Mouse (Mus musculus) midbrain, embryonic 14.5 days (tissue): ENCODE results near the gene Dnm3. TPM values are rescaled to one million over a fixed set of nuclear protein-coding genes. Genes with fewer than 3 reads are reported as not detected.

Experiments
- ATAC-seq: fragments of 200-750 bp; cut with Nextera tagmentation; 2 replicates; pipeline ENCODE4 v1.8.0; 2017; ENCODE audit warnings: moderate number of reproducible peaks, moderate library complexity; ENCODE audit not compliant: low FRiP score, low TSS enrichment
- DNase-seq: peaks from one replicate; pipeline ENCODE4 v3.0.0-alpha.2; 2015
- H3K27ac ChIP-seq: fragments of 300-500 bp; sonication (generic); replicated peaks from 2 replicates; pipeline ENCODE4 v1.5.1; 2014; ENCODE audit warnings: mild to moderate bottlenecking, low read depth, low read length, moderate library complexity
- H3K27me3 ChIP-seq: fragments of 300-500 bp; sonication (generic); 2 replicates; pipeline ENCODE4 v1.6.1; 2014; ENCODE audit warnings: low read length, control low read depth, mixed read lengths; ENCODE audit not compliant: control insufficient read depth, insufficient read depth
- H3K36me3 ChIP-seq: fragments of 300-500 bp; sonication (generic); 2 replicates; pipeline ENCODE4 v1.6.1; 2014; ENCODE audit warnings: low read length, control low read depth; ENCODE audit not compliant: control insufficient read depth, insufficient read depth
- H3K4me1 ChIP-seq: fragments of 300-500 bp; sonication (generic); 2 replicates; pipeline ENCODE4 v1.6.1; 2014; ENCODE audit warnings: mild to moderate bottlenecking, antibody characterized with exemption, low read length, control low read depth; ENCODE audit not compliant: control insufficient read depth, insufficient read depth
- H3K4me2 ChIP-seq: fragments of 300-500 bp; sonication (generic); 2 replicates; pipeline ENCODE4 v1.6.1; 2014; ENCODE audit warnings: mild to moderate bottlenecking, low read length, moderate library complexity
- H3K4me3 ChIP-seq: fragments of 300-500 bp; sonication (generic); replicated peaks from 2 replicates; pipeline ENCODE4 v1.5.1; 2014; ENCODE audit warnings: low read depth, low read length
- H3K9ac ChIP-seq: fragments of 300-500 bp; sonication (generic); replicated peaks from 2 replicates; pipeline ENCODE4 v1.6.1; 2014; ENCODE audit warnings: mild to moderate bottlenecking, low read length, moderate library complexity
- H3K9me3 ChIP-seq: fragments of 300-500 bp; sonication (generic); 2 replicates; pipeline ENCODE4 v1.6.1; 2016; ENCODE audit warnings: low read length, control low read depth, mixed read lengths; ENCODE audit not compliant: control insufficient read depth
- WGBS: fragments of 180-500 bp; shearing (Covaris S2); extraction: QIAGEN DNeasy Blood & Tissue Kit; methylation state at CpG from one replicate; pipeline ENCODE4 v1.1.7; 2014; 5-methylcytosine and 5-hydroxymethylcytosine counted together
- polyA plus RNA-seq: library from polyadenylated mRNA; unstranded; fragments of >200 nt; fragmentation: Nextera tagmentation; extraction: Ambion mirVana; gene quantifications from 2 replicates; pipeline ENCODE4 v1.2.1, GENCODE M21; 2014

The Dnm3 gene
- polyA plus RNA-seq, 1 experiment from 2014 or later, result 62.0 TPM

- no peaks in the 10 kb centered on the region for H3K4me1 ChIP-seq
- no peaks in the 10 kb centered on the region for H3K9me3 ChIP-seq
- H3K27me3 ChIP-seq, result no peaks in the 10 kb centered on the region
- H3K4me2 ChIP-seq, result no peak overlapping the region
- H3K27ac ChIP-seq, result no peak overlapping the region
- H3K4me3 ChIP-seq, result no peak overlapping the region
- ATAC-seq (no peak), DNase-seq (peak; percentile 55)
- H3K36me3 ChIP-seq, result no peaks in the 10 kb centered on the region
- no peak overlapping the region for H3K9ac ChIP-seq
- 94% methylated on average over 1 of the region's 1 CpGs for WGBS
Measured at GRCm38 (mm10) chr1:162276011-162276410, 201.8 kb downstream of the Dnm3 start.

- Histone ChIP-seq H3K4me2 (no peak overlapping the region), H3K9me3 (no peaks in the 10 kb centered on the region), H3K4me1 (no peaks in the 10 kb centered on the region), H3K4me3 (no peak overlapping the region), H3K27ac (no peak overlapping the region), H3K27me3 (no peaks in the 10 kb centered on the region), H3K9ac (no peak overlapping the region), H3K36me3 (no peaks in the 10 kb centered on the region)
- WGBS, result 90% methylated on average over 11 of the region's 11 CpGs
- no peak for DNase-seq
- ATAC-seq, result no peak
Measured at GRCm38 (mm10) chr1:162274674-162275248, 203.1 kb downstream of the Dnm3 start.

- H3K4me2 ChIP-seq, result no peak overlapping the region
- no peak overlapping the region for H3K4me3 ChIP-seq
- H3K9me3 ChIP-seq, result no peaks in the 10 kb centered on the region
- ATAC-seq (no peak), DNase-seq (no peak)
- WGBS, result 89% methylated on average over 6 of the region's 6 CpGs
- H3K4me1 ChIP-seq, result peaks cover 5% of the 10 kb centered on the region; the same call in 1 of the 2 replicates
- H3K9ac ChIP-seq, result no peak overlapping the region
- no peaks in the 10 kb centered on the region for H3K27me3 ChIP-seq
- no peaks in the 10 kb centered on the region for H3K36me3 ChIP-seq
- no peak overlapping the region for H3K27ac ChIP-seq
Measured at GRCm38 (mm10) chr1:162256912-162257607, 220.8 kb downstream of the Dnm3 start.

GRCm38 (mm10) chr1:162254944-162255343, 222.9 kb downstream of the Dnm3 start:
- H3K4me2 ChIP-seq, result no peak overlapping the region
- no peak overlapping the region for H3K4me3 ChIP-seq
- ATAC-seq (no peak), DNase-seq (peak; percentile 23)
- no peak overlapping the region for H3K9ac ChIP-seq
- H3K27ac ChIP-seq, result no peak overlapping the region
- H3K36me3 ChIP-seq, result no peaks in the 10 kb centered on the region
- no peaks in the 10 kb centered on the region for H3K9me3 ChIP-seq
- 35% methylated on average over 5 of the region's 5 CpGs for WGBS
- peaks cover 5% of the 10 kb centered on the region; the same call in 1 of the 2 replicates for H3K4me1 ChIP-seq
- H3K27me3 ChIP-seq, result no peaks in the 10 kb centered on the region

GRCm38 (mm10) chr1:162253971-162254641, 223.7 kb downstream of the Dnm3 start:
- WGBS, result 88% methylated on average over 8 of the region's 8 CpGs
- no peaks in the 10 kb centered on the region for H3K27me3 ChIP-seq
- no peak overlapping the region for H3K4me3 ChIP-seq
- no peak overlapping the region for H3K9ac ChIP-seq
- H3K36me3 ChIP-seq, result no peaks in the 10 kb centered on the region
- ATAC-seq (no peak), DNase-seq (no peak)
- H3K4me2 ChIP-seq, result no peak overlapping the region
- H3K4me1 ChIP-seq, result peaks cover 5% of the 10 kb centered on the region; the same call in 1 of the 2 replicates
- no peaks in the 10 kb centered on the region for H3K9me3 ChIP-seq
- no peak overlapping the region for H3K27ac ChIP-seq

- WGBS, result 71% methylated on average over 2 of the region's 2 CpGs
- H3K36me3 ChIP-seq, result no peaks in the 10 kb centered on the region
- H3K4me1 ChIP-seq, result peaks cover 5% of the 10 kb centered on the region; the same call in 1 of the 2 replicates
- no peak overlapping the region for H3K4me3 ChIP-seq
- DNase-seq (no peak), ATAC-seq (no peak)
- no peak overlapping the region for H3K9ac ChIP-seq
- no peak overlapping the region for H3K4me2 ChIP-seq
- H3K9me3 ChIP-seq, result no peaks in the 10 kb centered on the region
- no peaks in the 10 kb centered on the region for H3K27me3 ChIP-seq
- H3K27ac ChIP-seq, result no peak overlapping the region
Measured at GRCm38 (mm10) chr1:162252869-162253268, 225.0 kb downstream of the Dnm3 start.

- Histone ChIP-seq H3K9ac (no peak overlapping the region), H3K4me3 (no peak overlapping the region), H3K36me3 (no peaks in the 10 kb centered on the region), H3K27ac (no peak overlapping the region), H3K27me3 (no peaks in the 10 kb centered on the region), H3K4me2 (no peak overlapping the region), H3K4me1 (no peaks in the 10 kb centered on the region), H3K9me3 (no peaks in the 10 kb centered on the region)
- no peak for DNase-seq
- no peak for ATAC-seq
- WGBS, result 93% methylated on average over 5 of the region's 5 CpGs
Measured at GRCm38 (mm10) chr1:162247216-162247615, 230.6 kb downstream of the Dnm3 start.

- H3K9me3 ChIP-seq, result no peaks in the 10 kb centered on the region
- H3K9ac ChIP-seq, result no peak overlapping the region
- no peak overlapping the region for H3K4me3 ChIP-seq
- no peak overlapping the region for H3K27ac ChIP-seq
- H3K4me2 ChIP-seq, result no peak overlapping the region
- H3K27me3 ChIP-seq, result no peaks in the 10 kb centered on the region
- H3K4me1 ChIP-seq, result no peaks in the 10 kb centered on the region
- WGBS, result 82% methylated on average over 2 of the region's 2 CpGs
- no peaks in the 10 kb centered on the region for H3K36me3 ChIP-seq
- DNase-seq (no peak), ATAC-seq (no peak)
Measured at GRCm38 (mm10) chr1:162243651-162243990, 234.2 kb downstream of the Dnm3 start.
